Mouse (Mus musculus) kidney, postnatal 36 days (tissue): ENCODE results near the gene Kcnmb2.

Experiments used
- DNase-seq, 2 experiments: peaks; one replicate each; pipeline ENCODE4 v3.0.0; 2021 to 2022; ENCODE audit warnings: mixed read lengths in 2 of 2

Gene Kcnmb2

DNA sequence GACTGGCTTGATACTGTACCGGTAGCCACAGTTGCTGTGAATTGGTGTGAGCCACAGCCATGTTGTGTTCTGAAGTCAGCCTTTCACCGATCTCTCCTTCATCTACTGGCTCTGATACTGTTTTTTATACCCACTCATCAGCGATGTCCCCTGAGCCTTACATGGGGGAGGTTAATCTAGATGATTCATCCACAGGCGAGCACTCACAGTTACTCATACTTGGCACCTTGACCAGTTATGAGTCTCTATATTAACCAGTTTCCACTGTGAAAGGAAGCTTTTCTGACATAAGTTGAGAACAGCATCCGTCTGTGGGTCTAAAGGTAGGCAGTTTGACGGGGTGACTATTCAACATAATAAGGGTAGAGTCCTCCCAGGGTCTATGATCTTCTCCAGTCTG is 118.7 kb downstream of the Kcnmb2 start:
- no peak for DNase-seq

DNA sequence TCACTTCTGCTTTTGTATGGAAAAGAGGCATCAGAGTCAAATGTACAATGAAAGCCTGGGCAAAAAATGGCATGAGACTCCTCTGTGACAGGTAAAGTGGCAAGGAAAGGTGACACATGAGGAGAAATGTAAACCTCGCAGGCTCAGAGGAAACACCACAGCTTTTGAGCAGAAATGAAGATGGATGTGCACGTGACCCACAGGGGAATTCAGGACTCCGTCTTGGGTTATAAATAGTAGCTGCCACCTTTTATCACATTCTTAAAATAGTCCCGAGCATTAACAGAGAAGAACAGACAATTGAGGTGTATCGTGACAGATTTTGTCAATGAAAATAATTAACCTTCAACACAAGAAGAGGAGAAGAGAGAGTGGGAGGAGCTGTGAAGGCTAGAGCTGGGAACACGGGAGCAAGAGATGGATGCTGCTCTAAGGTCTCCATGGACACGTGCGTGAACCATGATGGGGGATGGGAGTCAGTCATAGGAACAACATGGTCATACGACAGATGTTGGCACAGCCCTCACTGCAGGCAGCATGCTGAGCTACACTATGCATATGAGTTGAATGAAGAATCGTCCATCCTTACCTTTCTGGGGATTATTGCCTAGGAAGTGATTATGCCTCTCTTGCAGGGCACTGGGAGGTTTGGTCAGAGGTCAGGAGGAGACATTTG is 127.2 kb downstream of the Kcnmb2 start:
- no peak for DNase-seq

DNA sequence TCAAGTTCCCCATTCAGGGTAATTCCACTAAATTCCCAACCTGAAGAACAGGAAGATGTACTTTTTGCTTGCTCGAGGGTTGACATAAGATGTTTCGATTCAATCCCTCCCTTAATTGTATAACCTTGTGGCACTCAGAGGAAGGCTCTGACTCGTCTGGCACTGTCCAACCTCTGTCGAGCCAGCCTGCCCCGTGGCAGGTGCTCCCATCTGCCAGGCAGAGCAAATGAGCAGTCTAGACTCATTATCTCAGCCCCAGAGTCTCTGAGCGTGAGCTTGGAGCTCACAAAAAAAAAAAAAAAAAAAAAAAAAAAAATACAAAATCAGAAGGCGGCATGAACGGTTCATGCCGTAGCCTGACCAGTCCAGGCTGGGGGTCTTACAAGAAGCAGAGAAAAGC is 130.1 kb downstream of the Kcnmb2 start:
- DNase-seq: no peak

DNA sequence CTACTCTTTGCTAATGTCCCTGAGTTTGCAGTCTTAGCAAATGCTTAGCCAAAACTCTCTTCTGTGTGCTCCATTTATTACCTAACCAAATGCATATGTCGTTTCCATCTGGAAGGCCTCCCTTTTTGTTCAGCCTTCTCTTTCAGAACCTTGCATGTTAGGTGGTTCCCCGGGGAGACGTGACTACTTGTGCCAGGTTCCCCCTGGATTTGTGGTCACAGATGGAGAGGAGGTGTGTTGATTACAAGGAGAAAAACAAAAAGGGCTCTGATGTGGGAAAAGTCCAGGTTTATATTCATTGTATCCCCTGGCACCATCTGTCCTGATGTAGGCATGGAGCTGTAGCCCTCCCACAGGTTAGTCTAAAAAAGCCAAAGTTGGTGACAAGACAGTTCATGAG is 141.5 kb downstream of the Kcnmb2 start:
- DNase-seq: no peak

DNA sequence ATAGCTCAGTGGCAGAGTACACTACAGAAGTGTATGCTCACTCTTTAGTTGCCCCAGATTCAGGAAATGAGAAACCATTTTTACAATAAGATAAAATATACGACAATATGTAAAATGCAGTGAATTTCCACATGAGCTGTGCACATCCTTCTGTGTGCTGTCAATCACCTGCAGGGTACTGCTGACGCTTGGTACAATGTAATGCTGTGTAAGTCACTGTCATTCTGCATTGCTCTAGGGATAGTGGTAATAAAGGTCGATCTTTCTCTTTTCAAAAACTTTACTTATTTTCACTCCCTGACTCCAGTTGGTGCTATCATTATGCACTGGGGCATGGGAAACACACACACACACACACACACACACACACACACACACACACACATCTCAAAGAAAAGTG is 146.5 kb downstream of the Kcnmb2 start:
- DNase-seq: no peak

DNA sequence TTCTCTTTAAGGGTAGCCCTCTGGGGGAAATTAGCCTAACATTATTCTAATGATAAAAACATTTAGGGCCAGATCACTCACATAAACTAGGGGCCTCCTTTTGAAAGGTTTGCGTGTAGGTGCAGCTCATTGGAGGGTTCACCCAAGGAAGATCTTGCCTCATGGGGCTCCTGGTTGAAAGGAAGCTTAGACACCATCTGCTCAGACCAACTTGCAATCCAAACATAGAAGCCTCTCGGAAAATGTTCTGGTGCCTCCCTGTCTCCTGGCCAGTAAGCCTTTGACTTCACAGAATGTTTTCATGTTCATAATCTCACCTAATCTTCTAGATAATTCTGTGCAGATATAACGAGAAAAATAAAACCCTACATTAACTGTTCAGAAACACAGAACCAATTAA is 150.3 kb downstream of the Kcnmb2 start:
- no peak for DNase-seq

DNA sequence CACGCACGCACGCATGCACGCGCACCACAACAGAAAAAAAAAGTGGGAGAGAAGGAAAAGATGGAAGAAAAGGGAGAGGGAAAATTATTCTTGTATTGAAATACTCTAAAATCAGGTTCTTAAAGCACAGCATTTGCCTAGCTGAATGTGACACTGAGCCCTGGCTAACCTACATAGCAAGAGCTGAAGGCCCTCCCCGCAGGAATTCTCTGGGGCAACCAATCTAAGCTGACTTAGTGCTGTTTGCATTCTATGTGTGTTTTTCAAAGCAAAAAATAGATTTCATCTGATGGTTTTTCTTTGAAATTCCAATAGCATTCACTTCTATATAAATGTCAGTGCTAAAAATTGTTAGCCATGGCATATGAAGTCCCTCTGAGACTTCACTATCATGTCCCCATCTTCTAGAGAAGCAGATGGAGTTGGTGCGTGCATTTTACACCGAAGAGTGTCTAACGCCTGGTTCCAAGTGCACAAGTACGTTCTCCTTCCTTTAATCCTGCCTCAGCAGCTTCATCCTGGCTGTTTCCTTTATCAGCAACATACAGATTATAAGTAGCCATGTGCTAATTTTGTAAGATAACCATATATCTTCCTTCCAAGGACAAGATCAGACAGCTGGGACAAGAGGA is 151.4 kb downstream of the Kcnmb2 start:
- DNase-seq: no peak

DNA sequence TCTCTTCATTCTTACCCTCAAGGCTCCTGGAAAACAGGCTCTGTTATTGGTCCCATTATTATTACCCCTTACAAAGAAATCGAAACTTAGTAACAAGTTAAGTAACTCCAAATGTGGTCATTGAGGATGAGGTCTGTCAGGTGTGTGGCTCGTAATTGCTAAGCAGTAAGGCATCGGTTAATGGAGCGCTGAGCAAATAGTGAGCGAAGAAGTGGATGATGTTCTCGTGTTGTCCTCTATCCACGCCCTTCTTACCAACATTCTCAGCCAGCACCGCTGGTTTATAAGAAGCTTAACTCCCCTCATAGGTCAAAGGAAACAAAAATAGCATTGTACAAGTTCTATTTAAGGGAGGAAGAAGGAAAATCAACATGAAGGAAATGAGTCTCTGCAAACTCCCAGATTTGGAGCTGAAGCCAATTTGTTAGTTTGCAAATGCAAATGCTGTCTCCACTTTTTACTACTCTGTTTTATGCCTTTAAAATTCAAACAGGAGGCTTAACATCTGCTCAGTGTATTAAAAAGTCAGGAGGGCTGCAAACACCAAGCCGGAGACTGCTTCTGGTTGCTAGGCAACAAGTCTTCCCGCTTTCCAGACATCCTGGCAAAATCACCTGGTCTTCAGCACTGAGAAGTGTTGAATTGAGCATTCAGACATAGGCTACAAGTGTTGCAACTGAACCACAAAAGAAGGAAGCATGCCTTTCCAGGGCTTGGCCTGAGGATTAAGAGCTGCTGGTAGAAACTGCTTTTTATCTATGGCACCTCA is 157.8 kb downstream of the Kcnmb2 start:
- no peak for DNase-seq

DNA sequence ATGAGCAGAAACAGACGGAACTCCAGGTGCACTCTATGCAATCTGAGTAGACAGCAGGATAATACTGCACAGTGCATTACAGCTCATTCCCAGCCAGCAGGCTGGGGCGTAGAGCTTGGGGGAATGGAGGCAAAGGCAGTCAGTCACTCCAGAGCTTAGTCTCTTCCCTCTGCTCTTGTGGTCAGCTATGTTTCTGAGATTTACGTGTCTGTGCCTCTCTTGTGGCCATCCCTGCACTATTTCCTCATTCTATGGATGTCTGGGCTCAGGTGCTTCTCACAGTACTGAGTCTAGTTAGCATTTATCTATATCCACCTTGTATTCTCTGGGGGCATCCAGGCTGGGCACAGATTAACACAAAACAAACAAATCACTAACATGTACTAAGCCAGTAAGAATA is 160.4 kb downstream of the Kcnmb2 start:
- no peak for DNase-seq

DNA sequence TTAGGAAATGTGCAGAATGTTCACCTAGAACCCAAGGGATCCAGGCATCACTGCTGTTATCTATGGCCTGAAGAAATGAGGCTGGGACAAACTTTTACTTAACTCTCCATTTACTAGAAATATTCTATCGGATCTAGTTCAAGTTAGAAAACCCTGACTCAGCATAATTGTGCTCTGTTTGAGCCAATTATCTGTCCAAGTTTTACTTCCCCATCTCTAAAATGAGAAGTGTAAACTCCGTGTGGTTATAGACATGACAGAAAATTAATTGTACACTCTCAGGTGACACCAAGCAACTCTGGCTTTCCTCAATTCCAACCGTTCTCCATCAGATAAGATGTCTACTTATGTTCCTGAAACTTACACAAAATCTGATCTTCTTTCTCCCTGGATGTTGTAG is 161.0 kb downstream of the Kcnmb2 start:
- no peak for DNase-seq

DNA sequence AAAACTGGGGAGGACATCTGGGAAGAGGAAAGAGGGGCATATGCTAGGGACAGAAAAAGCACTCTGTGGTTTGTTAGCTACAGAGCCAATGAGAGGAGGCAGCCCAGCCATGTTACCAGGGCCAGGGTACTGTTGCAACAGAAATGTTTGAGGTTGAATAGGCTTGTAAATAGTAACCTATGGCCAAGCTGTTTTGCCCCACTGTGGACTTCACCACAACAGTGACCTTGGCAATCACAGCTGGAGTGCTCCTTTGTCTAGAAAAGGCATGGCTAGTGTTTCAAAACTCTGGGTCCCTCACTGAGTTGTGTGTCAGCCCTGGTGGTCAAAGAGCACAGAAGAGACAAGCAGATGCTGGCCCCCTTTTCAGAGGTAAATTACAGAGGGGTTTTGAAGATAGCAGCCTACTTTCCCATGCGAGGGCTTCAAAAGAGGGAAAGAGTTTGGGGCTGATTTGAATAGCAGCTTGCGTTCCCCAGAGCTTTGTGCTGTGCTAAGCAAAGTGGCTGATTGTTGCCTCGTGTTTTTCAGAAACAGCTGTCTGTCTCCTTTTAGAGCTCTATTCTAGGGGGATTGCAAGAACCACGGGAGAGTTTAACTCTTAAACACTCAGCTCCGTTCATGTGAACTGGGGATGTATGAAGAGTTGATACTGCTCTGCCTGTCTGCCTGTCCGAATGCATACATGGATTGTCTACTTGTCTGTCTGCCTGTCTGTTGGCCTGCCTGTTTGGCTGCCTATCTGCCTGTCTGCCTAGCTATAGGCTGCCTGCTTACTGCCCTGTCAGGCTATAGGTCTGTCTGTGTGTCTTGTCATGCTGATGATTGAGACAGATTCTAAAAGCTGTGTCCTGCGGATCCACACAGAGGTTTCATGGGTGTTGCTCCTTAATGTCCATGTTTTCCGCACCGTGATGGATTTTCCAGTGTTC is 165.0 kb downstream of the Kcnmb2 start:
- DNase-seq: no peak

DNA sequence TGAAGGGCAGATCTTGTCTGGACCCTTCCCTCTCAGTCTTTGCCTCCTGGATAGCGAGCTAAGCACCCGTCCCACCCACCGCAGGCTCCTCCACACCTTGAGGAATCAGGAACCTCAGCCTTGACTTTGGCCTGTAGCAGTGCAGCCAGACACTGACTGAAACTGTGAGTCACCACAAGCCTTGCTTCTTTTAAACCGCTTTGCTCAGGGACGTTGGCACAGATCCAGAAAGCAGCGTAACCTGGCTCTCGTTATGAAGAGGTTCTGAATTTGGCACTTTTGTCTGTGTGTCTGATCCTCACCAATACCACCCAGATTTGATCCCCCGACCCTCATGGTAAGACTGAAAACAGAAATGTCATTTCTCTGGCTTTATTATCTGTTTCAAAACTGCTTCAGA is 171.6 kb downstream of the Kcnmb2 start:
- DNase-seq: peak in 1 of 2 experiments; percentile 9

DNA sequence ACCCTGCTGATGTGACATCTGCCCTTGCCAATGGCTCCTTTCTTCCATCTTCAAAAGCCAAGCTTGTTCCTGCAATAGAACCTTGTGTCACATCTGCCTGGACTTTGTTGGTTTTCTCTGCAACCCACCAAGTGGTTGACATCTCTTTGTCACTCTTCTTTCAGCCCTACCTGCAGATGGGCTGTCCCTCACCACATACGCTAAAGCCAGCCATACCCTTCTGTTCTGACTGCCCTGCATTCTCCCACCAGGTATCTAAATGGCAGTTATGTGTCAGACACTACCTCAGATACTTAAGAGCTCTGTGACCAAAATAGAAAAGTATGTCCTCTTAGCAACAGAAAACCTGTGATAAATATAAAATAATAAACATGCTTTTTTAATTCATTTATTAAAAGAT is 186.5 kb downstream of the Kcnmb2 start:
- DNase-seq: no peak

DNA sequence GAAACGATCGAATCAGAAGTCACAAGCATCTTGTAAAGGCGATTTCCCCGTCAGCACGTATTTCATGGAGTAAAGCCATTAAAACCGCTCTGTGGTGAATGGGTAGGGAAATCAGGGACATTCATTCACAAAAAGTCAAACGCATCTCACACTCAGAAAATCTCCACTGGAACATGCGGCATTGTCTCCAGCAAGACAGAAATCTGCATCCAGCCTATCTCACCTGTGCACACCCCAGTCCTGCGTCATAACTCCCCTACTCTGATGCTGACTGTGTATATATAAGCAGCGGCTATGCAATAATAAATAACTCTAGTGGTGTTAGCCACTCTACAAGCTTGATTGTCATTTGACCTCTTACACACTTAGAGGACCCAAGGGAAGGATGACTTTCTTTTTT is 199.1 kb downstream of the Kcnmb2 start:
- DNase-seq: no peak

DNA sequence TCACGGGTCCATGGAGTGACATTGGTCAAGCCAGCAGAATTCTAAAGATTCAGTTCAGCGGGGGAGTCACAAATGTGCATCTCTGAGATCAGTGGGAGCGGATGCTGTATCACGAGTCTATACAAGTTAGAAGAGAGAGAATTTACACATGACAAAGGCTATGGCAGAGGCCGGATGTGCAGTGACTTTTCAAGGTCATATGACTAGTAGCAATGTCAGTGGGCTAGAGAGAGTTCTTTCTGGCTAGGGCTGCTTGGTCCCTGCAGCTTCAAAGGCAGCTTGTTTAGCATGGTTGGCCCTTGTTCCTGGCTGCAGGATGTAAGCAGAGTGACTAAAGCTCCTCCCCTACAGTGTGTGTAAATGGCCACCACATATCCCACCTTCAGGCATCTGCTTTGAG is 217.5 kb downstream of the Kcnmb2 start:
- no peak for DNase-seq

DNA sequence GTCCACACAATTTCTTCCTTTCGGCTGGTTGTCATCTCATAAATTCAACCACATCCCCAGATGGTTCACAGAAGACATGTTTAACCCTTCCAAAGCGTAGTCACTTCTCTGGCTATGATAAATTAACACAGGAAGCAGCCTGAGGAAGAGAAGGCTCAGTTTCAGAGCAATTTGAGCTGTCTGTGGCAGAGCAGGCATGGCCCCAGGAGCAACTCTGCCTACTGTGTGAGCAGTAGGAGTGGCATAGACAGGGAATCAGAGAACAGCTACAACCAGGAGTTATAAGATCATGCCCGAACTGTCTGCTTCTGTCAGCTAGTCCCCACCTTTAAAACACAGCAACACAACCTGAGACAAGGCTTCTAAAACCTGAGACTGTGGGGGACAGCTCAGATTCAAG is 219.4 kb downstream of the Kcnmb2 start:
- no peak for DNase-seq

DNA sequence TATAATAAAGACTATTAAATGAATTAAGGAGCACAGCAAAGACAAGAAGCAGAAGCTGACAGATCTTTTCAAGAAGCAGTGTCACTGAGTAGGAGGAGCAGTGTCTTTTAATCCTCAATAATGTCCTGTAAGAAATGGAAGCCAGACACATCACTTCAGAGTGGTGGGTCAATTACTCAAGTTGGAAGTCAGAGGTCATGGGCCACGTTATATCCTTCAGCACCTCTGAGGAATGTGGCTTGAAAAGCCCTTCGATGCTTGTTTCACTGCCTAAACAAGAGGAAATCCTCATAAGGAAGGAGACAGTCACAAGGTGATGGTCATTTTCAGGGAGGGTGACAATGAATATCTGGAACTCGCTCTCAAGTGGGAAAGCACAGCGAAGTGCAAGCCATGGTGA is 223.1 kb downstream of the Kcnmb2 start:
- DNase-seq: no peak

DNA sequence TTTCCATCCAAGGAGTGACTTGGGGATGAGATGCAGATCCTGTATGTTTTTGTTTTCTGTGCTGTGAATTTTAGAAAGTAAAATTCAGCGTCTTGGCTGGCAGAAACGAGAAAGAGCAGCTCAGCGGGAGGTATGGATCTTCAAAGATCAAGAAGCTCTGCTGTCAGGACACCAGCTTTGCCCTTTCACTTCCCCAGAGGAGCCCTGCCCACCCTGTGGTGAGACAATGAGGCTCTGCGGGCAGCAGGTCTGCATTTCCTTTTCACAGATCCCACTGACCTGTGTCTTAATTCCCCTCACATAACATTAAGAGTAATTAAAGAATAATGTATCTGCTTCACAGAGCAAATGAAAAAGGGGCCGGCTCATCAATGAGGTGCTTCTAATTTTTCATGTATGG is 226.1 kb downstream of the Kcnmb2 start:
- no peak for DNase-seq

DNA sequence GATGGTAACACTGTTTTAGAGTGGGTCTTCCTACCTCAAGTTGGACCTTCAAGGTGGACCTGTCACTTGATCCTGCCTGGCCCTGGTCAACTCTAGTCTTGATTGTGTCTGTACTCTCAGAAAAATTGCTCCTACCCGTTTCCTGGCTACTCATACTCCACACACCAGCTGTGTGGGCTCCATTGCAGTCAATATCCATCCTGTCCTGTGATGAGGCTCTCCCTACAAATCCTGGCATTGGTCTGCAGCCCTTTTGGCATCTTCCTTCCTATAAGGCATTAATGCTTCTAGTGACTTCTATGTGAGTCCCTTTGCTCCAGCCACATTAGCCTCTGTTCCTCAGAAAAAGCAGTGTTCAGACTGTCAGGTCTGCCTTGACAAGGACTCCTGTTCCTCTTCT is 228.4 kb downstream of the Kcnmb2 start:
- no peak for DNase-seq

DNA sequence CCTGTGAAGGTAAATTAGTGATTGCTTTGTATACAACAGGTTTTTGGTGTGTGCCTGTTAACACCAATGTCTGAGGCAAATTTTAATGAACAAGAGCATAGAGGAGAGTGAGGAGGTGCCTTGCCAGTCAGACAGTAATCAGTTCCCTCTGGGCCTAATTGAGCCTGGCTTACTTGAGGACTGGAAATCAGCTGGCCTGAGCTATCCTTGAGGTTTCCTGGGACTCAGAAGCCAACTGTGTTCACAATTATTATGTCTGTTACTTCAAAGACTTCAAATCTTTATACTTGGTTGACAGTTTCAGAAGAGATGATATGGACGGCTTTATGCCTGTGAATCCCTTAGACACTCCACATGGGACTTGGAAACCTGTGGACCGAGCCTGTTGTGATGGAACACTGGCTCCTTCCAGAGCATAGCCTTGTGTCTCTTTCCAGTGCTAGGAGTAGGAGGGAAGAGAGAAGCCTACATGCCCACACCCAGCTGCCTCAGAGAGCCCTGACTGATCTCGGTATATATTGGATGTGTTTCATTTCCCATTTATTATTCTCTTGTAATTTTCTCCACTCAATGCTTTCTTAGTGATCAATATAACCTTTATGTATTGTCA is 230.2 kb downstream of the Kcnmb2 start:
- no peak for DNase-seq

DNA sequence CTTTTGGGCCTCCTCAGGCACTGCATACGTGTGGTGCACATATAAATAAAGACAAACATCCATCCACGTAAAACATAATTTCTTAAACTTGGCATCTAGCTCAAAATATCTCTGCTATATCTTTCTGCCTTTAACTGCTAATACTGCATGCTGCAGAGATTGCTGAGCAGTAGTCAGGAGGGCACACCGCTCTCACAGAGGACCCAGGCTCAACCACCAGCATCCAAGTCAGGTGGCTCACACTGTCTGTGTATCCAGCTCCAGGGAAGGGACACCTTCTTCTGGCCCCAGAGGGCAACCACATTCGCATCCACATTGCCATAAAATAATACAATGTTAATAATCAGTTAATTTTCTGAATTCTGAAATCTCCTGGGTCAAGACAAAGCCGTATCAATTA is 241.9 kb downstream of the Kcnmb2 start:
- no peak for DNase-seq

DNA sequence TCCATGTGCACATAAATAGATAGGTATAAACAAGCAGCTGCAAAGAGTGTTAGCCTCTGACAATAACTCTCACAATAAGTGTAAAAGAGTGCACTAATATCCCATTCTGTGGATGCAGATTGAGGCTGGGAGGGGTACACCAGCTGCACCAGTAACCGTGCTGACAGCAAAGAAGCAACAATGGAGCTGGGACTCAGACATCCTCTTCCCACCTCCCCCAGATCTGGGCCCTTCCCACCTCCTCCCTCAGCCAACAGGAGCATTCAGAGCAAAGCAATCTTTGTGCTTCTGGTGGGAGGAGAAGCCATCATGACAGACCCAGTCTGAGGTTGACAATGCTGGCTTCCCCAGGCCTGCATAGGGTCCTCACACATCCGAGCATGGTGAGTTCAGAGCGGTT is 242.3 kb downstream of the Kcnmb2 start:
- DNase-seq: no peak

DNA sequence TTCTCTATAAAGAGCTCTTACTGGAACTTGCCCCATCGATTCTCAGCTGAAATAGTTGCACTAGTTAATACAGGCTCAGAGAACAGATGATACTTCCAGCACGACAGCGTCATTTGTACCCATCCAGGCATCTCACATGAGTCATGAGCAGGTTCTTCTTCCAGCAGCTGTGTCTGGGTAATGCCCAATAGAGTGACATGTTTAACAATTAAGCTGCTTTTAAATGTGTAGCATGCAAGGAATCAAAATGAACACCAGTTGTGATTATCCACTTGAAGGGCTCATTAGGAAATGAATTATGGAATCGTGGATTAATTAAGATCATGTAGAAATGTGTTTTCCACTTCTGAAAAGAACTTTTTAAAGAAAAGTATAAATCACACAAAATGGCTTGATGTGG is 245.4 kb downstream of the Kcnmb2 start:
- no peak for DNase-seq
